Mouse (Mus musculus) telencephalon, adult 2 months (tissue): Measurements from ENCODE around the gene Meltf.
A peak's percentile ranks its signal among the peaks of the same experiment; 100 is the strongest.

ENCODE experiments used
- DNase-seq: peaks from one replicate; pipeline ENCODE4 v3.0.0-alpha.2; 2011; ENCODE audit warnings: low read depth, low spot score

Meltf gene

DNA sequence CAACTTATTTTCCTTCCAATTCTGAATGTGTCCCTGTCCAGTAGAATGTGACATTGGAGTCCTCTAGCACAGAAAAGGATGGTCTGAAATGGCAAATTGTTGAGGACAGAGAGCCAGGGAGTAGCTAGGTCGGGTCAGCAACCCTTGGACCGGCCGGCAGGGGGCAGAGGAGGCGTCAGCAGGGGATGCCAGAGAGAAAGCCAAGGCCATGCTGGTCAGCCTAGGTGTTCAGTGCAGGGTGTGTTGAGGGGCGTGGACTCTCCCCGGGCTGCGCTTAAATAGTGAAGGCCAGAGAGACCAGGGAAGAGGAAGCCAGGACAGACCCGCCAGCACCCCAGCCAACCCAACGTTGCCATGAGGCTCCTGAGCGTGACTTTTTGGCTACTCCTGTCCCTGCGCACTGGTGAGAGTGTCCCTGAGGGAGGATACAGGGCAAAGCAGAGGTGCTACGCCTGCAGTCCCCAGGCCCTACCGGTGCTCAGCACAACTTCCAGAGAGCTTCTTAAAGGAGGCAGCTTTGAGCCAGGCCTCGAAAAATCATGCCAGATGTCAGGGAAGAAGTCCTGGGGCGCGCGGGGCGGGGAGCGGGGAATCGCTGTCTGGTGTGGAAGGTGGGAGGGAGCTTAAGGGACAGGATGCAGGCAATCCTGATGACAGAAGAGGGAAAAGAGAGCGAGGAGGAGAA lies at the start of gene Meltf:
Meltf (plus strand) TSS at position 238 of the 685 bp plus-strand sequence.
- DNase-seq = no peak

DNA sequence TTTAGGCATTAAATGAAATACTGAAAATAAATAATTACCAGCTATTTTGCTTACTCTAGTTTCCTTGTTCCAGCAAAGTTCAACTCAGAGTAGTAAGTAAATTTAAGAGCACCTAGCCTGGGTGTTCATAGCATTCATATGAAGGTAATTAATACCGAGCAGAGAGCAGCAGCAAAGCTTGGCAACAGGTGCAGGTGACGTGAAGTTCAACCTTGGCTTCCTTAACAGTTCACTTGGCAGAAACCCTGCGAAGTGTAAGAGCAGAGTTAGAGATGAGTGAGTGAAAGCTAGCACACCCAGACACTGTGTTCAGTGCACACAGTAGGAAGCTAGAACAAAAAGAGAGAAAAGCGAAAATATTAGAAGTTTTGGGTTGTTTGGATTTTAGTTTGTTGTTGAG lies 47.9 kb upstream of the Meltf start:
- DNase-seq = no peak

- no peak for DNase-seq
Measured at GRCm38 (mm10) chr16:31832630-31833422, 45.8 kb upstream of the Meltf start.

DNA sequence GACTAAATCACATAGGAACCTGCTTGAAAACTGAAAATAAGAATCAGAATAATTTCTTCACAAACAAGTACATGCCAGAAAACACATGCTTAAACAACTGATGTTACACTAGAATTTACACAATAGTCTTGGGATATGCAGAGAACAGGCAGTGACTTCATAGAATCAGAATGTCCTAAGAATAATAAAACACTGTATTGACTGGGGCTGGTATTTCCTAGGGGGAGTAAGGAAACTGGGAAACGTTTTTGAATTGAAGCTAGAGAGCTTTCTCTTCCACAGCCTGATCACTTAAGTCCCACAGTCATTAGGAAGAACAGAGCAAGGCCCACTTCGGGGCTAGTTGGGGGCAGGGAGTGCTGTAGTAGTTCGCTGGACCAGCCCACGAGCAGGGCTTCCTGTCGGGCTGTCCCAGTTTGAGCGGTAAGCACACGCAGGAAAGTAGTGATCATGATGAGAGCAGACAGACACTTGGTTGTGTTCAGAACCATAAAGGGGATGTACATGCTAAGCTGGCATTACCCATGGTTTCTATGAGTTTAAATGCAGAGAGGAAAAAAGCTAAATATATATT lies 44.5 kb upstream of the Meltf start:
- DNase-seq = no peak

- no peak for DNase-seq
Measured at GRCm38 (mm10) chr16:31834662-31835318, 43.8 kb upstream of the Meltf start.

- no peak for DNase-seq
Measured at GRCm38 (mm10) chr16:31837362-31837761, 41.2 kb upstream of the Meltf start.

- no peak for DNase-seq
Measured at GRCm38 (mm10) chr16:31844246-31844645, 34.4 kb upstream of the Meltf start.

GRCm38 (mm10) chr16:31846763-31847162 lies 31.8 kb upstream of the Meltf start:
- DNase-seq = no peak

DNA sequence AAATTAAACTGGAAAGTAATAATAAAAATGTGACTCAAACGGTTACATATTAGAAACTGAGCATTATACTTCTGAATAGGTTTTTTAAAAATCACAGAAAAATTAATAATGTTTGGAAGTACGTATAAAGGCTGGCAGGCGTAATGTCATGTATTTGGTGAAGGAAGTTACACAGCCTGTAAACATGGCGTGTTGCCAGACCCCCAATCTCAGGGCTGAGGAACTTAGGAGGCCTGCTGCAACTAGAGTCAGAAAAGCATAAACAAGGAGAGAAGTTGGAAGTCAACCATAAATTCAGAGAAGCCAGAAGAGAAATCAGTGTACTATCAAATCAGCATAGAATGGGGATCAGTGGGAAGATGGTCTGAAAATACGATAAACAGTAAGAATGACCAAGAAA lies 14.7 kb upstream of the Meltf start:
- DNase-seq = no peak

GRCm38 (mm10) chr16:31865242-31865641 lies 13.4 kb upstream of the Meltf start:
- no peak for DNase-seq

DNA sequence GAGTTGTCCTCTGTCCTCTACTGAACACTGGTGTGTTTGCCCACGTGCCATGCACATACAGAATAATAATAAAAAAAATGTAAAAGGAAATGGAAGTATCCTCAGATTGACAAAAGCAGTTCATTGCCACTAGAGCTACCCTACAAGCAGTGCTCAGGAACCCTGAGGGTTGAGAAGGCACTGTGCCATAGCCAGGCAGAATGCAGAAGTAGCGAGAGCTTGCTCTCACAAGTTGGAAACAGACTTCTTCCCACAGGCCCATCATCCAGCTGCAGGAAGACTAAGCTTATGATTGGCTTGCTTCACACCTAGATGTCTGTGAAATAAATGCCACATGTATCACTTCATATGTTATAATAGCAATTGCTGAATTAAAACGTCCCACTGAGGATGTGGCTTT lies 11.7 kb upstream of the Meltf start:
- no peak for DNase-seq

- DNase-seq = no peak
Measured at GRCm38 (mm10) chr16:31867736-31868135, 10.9 kb upstream of the Meltf start.

GRCm38 (mm10) chr16:31873721-31874120 lies 4.9 kb upstream of the Meltf start:
- DNase-seq = no peak

GRCm38 (mm10) chr16:31875391-31875790 lies 3.2 kb upstream of the Meltf start:
- DNase-seq = no peak

GRCm38 (mm10) chr16:31876386-31876785 lies 2.2 kb upstream of the Meltf start:
- peak; percentile 92 for DNase-seq

DNA sequence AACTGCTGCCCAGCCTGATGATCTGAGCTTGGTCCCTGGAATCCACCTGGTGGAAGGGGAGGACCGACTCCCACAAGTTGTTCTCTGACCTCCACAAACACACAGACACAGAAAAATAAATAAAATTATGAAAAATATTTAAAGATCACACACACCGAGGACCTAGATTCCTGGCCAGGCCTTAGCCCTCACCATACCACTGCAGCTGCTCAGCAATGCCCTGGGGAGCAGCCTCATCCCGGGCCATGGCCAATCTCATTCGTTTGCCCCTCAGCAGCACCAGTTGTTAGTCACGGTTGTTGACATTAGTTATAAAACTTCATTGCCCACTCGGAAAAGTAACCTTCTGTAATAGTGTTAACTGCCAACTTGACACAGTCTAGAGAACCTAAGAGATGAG lies 558 bp upstream of the Meltf start:
- no peak for DNase-seq

GRCm38 (mm10) chr16:31880146-31880840 lies 1.7 kb downstream of the Meltf start:
- no peak for DNase-seq

DNA sequence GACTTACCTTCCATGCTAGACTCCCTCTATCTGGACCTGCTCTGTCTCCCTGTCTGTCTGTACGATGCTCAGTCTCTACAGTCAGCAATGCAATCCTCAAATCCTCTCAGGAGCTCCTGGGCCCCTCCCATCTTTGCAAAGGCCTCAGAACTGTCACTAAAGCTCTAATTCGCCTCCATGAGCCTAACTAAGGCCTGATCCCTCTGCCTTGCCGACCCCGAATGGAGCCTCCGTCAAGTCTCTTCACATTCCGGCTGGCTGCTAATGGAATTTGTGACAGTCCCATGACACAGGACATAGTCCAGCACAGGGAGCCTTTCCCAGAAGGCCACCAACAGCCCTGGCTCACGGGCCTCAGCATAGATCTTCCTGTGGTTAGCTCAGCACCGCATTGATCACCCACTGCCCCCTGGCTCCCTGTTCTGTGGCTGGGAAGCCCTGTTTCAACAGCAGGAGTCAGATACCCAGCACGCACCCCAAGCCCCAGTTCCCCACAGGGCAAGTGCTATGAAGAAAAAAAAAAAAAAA lies 3.8 kb downstream of the Meltf start:
- DNase-seq = no peak

- peak; percentile 78 for DNase-seq
Measured at GRCm38 (mm10) chr16:31883302-31883701, 4.7 kb downstream of the Meltf start.

- DNase-seq = no peak
Measured at GRCm38 (mm10) chr16:31883902-31884301, 5.3 kb downstream of the Meltf start.

DNA sequence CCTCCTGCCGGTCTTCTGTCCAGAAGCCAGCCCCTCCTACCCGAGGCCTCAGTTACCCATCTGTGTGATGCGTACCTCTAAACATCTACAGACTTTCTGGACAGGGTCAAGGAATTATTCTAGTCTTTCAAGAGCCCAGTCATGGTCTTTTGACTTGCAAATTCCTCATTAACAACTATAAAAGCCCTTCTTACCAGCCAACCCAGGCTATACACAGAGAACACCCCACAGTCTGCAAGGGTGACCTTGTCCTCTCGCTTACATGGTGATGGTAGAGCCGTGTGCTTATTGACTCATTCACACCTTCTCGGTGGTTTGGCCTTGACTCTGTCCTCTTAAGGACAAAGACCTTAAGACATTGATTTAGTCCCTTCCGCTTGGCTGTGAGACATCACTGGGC lies 12.3 kb downstream of the Meltf start:
- no peak for DNase-seq
